Mouse (Mus musculus) CH12.LX (cell line): ENCODE measurements around the gene Tradd. TPM values are rescaled to one million over a fixed set of nuclear protein-coding genes. Genes with fewer than 3 reads are reported as not detected.
A peak's percentile ranks its signal among the peaks of the same experiment; 100 is the strongest.

Experiments
- DNase-seq: peaks from one replicate; pipeline ENCODE4 v3.0.0-alpha.2; 2013; ENCODE audit errors: extremely low read depth
- H3K27ac ChIP-seq: 2 replicates; pipeline ENCODE4 v1.5.1; 2012; ENCODE audit warnings: low read depth, mild to moderate bottlenecking, control low read depth, moderate library complexity; ENCODE audit not compliant: insufficient read depth
- H3K27me3 ChIP-seq: replicated peaks from 2 replicates; pipeline ENCODE3; 2012; ENCODE audit warnings: inconsistent platforms
- H3K36me3 ChIP-seq, 2 experiments: replicated peaks in 1 of 2; 2 replicates each; pipeline versions ENCODE3 to v1.6.1; 2012; ENCODE audit warnings: inconsistent platforms in 1 of 2, low read length in 1 of 2, mild to moderate bottlenecking in 1 of 2, mixed read lengths in 1 of 2, moderate library complexity in 1 of 2; ENCODE audit not compliant: control insufficient read depth in 1 of 2, insufficient read depth in 1 of 2
- H3K4me1 ChIP-seq, 2 experiments: 2 replicates each; pipeline ENCODE4 v1.6.1; 2012; ENCODE audit warnings: inconsistent platforms in 1 of 2, moderate library complexity in 1 of 2; ENCODE audit not compliant: insufficient read depth in 2 of 2, control insufficient read depth in 1 of 2
- H3K4me2 ChIP-seq: 2 replicates; pipeline ENCODE4 v1.6.1; 2012; ENCODE audit warnings: low read depth, mild to moderate bottlenecking, control low read depth; ENCODE audit not compliant: poor library complexity, insufficient read depth, severe bottlenecking
- H3K4me3 ChIP-seq, 3 experiments: fragments of 150-350 bp in 1 of 3; sonication (generic) in 1 of 3; replicated peaks in 1 of 3; 2 replicates each; pipeline versions ENCODE3 to v1.5.1; 2011 to 2012; ENCODE audit warnings: low read depth in 2 of 3, low read length in 2 of 3, mild to moderate bottlenecking in 2 of 3, moderate library complexity in 2 of 3, control low read depth in 1 of 3, improper control_type of control experiment in 1 of 3, inconsistent platforms in 1 of 3, mixed read lengths in 1 of 3; ENCODE audit not compliant: poor library complexity in 1 of 3
- H3K79me2 ChIP-seq: replicated peaks from 2 replicates; pipeline ENCODE4 v1.6.1; 2012; ENCODE audit warnings: mild to moderate bottlenecking, moderate library complexity; ENCODE audit not compliant: control insufficient read depth, poor library complexity, insufficient read depth, severe bottlenecking; ENCODE audit errors: extremely low read depth
- H3K9ac ChIP-seq: 2 replicates; pipeline ENCODE4 v1.6.1; 2012; ENCODE audit warnings: low read depth, mild to moderate bottlenecking, control low read depth, moderate library complexity; ENCODE audit not compliant: insufficient read depth
- H3K9me3 ChIP-seq: replicated peaks from 2 replicates; pipeline ENCODE3; 2012; ENCODE audit warnings: low read length, inconsistent platforms, mixed read lengths
- BHLHE40 ChIP-seq: IDR thresholded peaks from 2 replicates; pipeline ENCODE4 v1.6.1; 2011; ENCODE audit warnings: mild to moderate bottlenecking, low read depth, low read length, improper control_type of control experiment
- CHD1 ChIP-seq: IDR thresholded peaks from 2 replicates; pipeline ENCODE4 v1.6.1; 2012; ENCODE audit warnings: low read depth, low read length, improper control_type of control experiment, inconsistent platforms
- CHD2 ChIP-seq: IDR thresholded peaks from 2 replicates; pipeline ENCODE4 v1.6.1; 2011; ENCODE audit warnings: low read length, improper control_type of control experiment
- CTCF ChIP-seq, 2 experiments: IDR thresholded peaks in 1 of 2; conservative IDR thresholded peaks in 1 of 2; 2 replicates each; pipeline ENCODE4 v1.5.1; 2011 to 2012; ENCODE audit warnings: low read depth in 2 of 2, low read length in 2 of 2, improper control_type of control experiment in 1 of 2, inconsistent platforms in 1 of 2, mild to moderate bottlenecking in 1 of 2, moderate library complexity in 1 of 2
- E2F4 ChIP-seq: IDR thresholded peaks from 2 replicates; pipeline ENCODE4 v1.6.1; 2011; ENCODE audit warnings: low read depth, low read length, improper control_type of control experiment; ENCODE audit not compliant: insufficient replicate concordance
- ELF1 ChIP-seq: IDR thresholded peaks from 2 replicates; pipeline ENCODE4 v1.6.1; 2014; ENCODE audit warnings: low read depth, mild to moderate bottlenecking, inconsistent platforms, low read length, improper control_type of control experiment
- EP300 ChIP-seq: IDR thresholded peaks from 2 replicates; pipeline ENCODE4 v1.6.1; 2011; ENCODE audit warnings: low read length, improper control_type of control experiment
- ETS1 ChIP-seq: conservative IDR thresholded peaks from 2 replicates; pipeline ENCODE4 v1.6.1; 2012; ENCODE audit warnings: low read depth, mild to moderate bottlenecking, inconsistent platforms, low read length, improper control_type of control experiment, moderate library complexity
- GABPA ChIP-seq: IDR thresholded peaks from 2 replicates; pipeline ENCODE4 v1.6.1; 2012; ENCODE audit warnings: low read depth, low read length, improper control_type of control experiment, inconsistent platforms; ENCODE audit not compliant: insufficient replicate concordance
- HCFC1 ChIP-seq: IDR thresholded peaks from 2 replicates; pipeline ENCODE4 v1.6.1; 2012; ENCODE audit warnings: low read depth, mild to moderate bottlenecking, inconsistent platforms, low read length, improper control_type of control experiment
- IRF4 ChIP-seq: IDR thresholded peaks from 2 replicates; pipeline ENCODE4 v1.6.1; 2014; ENCODE audit warnings: low read depth, mild to moderate bottlenecking, inconsistent platforms, low read length, improper control_type of control experiment
- JUN ChIP-seq: IDR thresholded peaks from 2 replicates; pipeline ENCODE4 v1.6.1; 2011; ENCODE audit warnings: low read depth, mild to moderate bottlenecking, low read length, improper control_type of control experiment, moderate library complexity; ENCODE audit not compliant: insufficient read depth
- JUND ChIP-seq: conservative IDR thresholded peaks from 2 replicates; pipeline ENCODE4 v1.6.1; 2011; ENCODE audit warnings: low read depth, low read length, improper control_type of control experiment
- KAT2A ChIP-seq: IDR thresholded peaks from 2 replicates; pipeline ENCODE4 v1.6.1; 2012; ENCODE audit warnings: low read length, improper control_type of control experiment, inconsistent platforms; ENCODE audit not compliant: insufficient replicate concordance
- MAFK ChIP-seq: IDR thresholded peaks from 2 replicates; pipeline ENCODE4 v1.6.1; 2011; ENCODE audit warnings: low read length, improper control_type of control experiment; ENCODE audit not compliant: insufficient replicate concordance
- MAX ChIP-seq: IDR thresholded peaks from 2 replicates; pipeline ENCODE4 v1.6.1; 2011; ENCODE audit warnings: low read length, improper control_type of control experiment
- MAZ ChIP-seq: IDR thresholded peaks from 2 replicates; pipeline ENCODE4 v1.6.1; 2012; ENCODE audit warnings: low read depth, mild to moderate bottlenecking, inconsistent platforms, low read length, improper control_type of control experiment, moderate library complexity
- MEF2A ChIP-seq: IDR thresholded peaks from 2 replicates; pipeline ENCODE4 v1.6.1; 2014; ENCODE audit warnings: low read depth, mild to moderate bottlenecking, inconsistent platforms, low read length, improper control_type of control experiment, borderline replicate concordance
- MXI1 ChIP-seq: IDR thresholded peaks from 2 replicates; pipeline ENCODE4 v1.6.1; 2011; ENCODE audit warnings: mild to moderate bottlenecking, low read depth, low read length, improper control_type of control experiment
- MYC ChIP-seq: IDR thresholded peaks from 2 replicates; pipeline ENCODE4 v1.6.1; 2011; ENCODE audit warnings: low read depth, mild to moderate bottlenecking, improper control_type of control experiment, low read length
- NELFE ChIP-seq: IDR thresholded peaks from 2 replicates; pipeline ENCODE4 v1.6.1; 2011; ENCODE audit warnings: low read depth, low read length, improper control_type of control experiment
- NRF1 ChIP-seq: IDR thresholded peaks from 2 replicates; pipeline ENCODE4 v1.6.1; 2014; ENCODE audit warnings: low read depth, mild to moderate bottlenecking, inconsistent platforms, low read length, improper control_type of control experiment, moderate library complexity
- PAX5 ChIP-seq: IDR thresholded peaks from 2 replicates; pipeline ENCODE4 v1.6.1; 2012; ENCODE audit warnings: low read length, inconsistent platforms, mixed read lengths
- POLR2A ChIP-seq: IDR thresholded peaks from 2 replicates; pipeline ENCODE4 v1.6.1; 2011; ENCODE audit warnings: low read depth, mild to moderate bottlenecking, improper control_type of control experiment, low read length
- POLR2AphosphoS2 ChIP-seq: IDR thresholded peaks from 2 replicates; pipeline ENCODE4 v1.6.1; 2011; ENCODE audit warnings: low read depth, low read length, improper control_type of control experiment
- RAD21 ChIP-seq: IDR thresholded peaks from 2 replicates; pipeline ENCODE4 v1.6.1; 2011; ENCODE audit warnings: low read depth, mild to moderate bottlenecking, low read length, improper control_type of control experiment, moderate library complexity
- RCOR1 ChIP-seq: conservative IDR thresholded peaks from 2 replicates; pipeline ENCODE4 v1.6.1; 2012; ENCODE audit warnings: low read depth, mild to moderate bottlenecking, inconsistent platforms, low read length, improper control_type of control experiment
- SIN3A ChIP-seq: IDR thresholded peaks from 2 replicates; pipeline ENCODE4 v1.6.1; 2012; ENCODE audit warnings: low read length, improper control_type of control experiment, inconsistent platforms
- SMC3 ChIP-seq: IDR thresholded peaks from 2 replicates; pipeline ENCODE4 v1.6.1; 2011; ENCODE audit warnings: low read depth, low read length, improper control_type of control experiment
- TBP ChIP-seq: conservative IDR thresholded peaks from 2 replicates; pipeline ENCODE4 v1.6.1; 2011; ENCODE audit warnings: low read depth, low read length, improper control_type of control experiment
- TCF12 ChIP-seq: IDR thresholded peaks from 2 replicates; pipeline ENCODE4 v1.6.1; 2014; ENCODE audit warnings: low read depth, mild to moderate bottlenecking, inconsistent platforms, low read length, improper control_type of control experiment
- UBTF ChIP-seq: IDR thresholded peaks from 2 replicates; pipeline ENCODE4 v1.6.1; 2012; ENCODE audit warnings: low read depth, mild to moderate bottlenecking, inconsistent platforms, low read length, improper control_type of control experiment, moderate library complexity
- USF1 ChIP-seq: IDR thresholded peaks from 2 replicates; pipeline ENCODE4 v1.6.1; 2014; ENCODE audit warnings: low read depth, mild to moderate bottlenecking, inconsistent platforms, low read length, improper control_type of control experiment
- USF2 ChIP-seq: conservative IDR thresholded peaks from 2 replicates; pipeline ENCODE4 v1.6.1; 2011; ENCODE audit warnings: low read depth, low read length, improper control_type of control experiment
- ZC3H11A ChIP-seq: IDR thresholded peaks from 2 replicates; pipeline ENCODE4 v1.6.1; 2012; ENCODE audit warnings: low read depth, mild to moderate bottlenecking, inconsistent platforms, low read length, improper control_type of control experiment
- ZKSCAN1 ChIP-seq: IDR thresholded peaks from 2 replicates; pipeline ENCODE4 v1.6.1; 2012; ENCODE audit warnings: low read depth, inconsistent platforms, low read length, improper control_type of control experiment, borderline replicate concordance
- ZMIZ1 ChIP-seq: IDR thresholded peaks from 2 replicates; pipeline ENCODE4 v1.6.1; 2012; ENCODE audit warnings: low read depth, mild to moderate bottlenecking, inconsistent platforms, low read length, improper control_type of control experiment
- ZNF384 ChIP-seq: IDR thresholded peaks from 2 replicates; pipeline ENCODE4 v1.6.1; 2012; ENCODE audit warnings: low read depth, low read length, improper control_type of control experiment, inconsistent platforms
- dilution Hi-C: fragments of 300-500 bp; cut with MboI; formaldehyde crosslinking; loops from 2 replicates; pipeline ENCODE4 v1.14.3; 2020; ENCODE audit warnings: low sequenced_read_pairs; ENCODE audit not compliant: extremely low pct_unique_long_range_greater_than_20kb, extremely low pct_ligation_motif_present
- in situ Hi-C: fragments of 300-500 bp; cut with MboI; formaldehyde crosslinking; loops from 3 replicates; pipeline ENCODE4 v1.14.3; 2019; ENCODE audit warnings: low sequenced_read_pairs, low pct_ligation_motif_present, low pct_unique_long_range_greater_than_20kb, mixed read lengths
- polyA plus RNA-seq: library from polyadenylated mRNA; unstranded; fragments of >175 nt; gene quantifications from 2 replicates; pipeline ENCODE4 v1.2.1, GENCODE M21; 2012; ENCODE audit warnings: low read depth; ENCODE audit not compliant: insufficient read length
- total RNA-seq, 2 experiments: library from RNA; depleted of rRNA; stranded (reverse); fragments of 300-350 nt in 1 of 2; fragments of >200 nt in 1 of 2; gene quantifications; 2 replicates each; pipeline ENCODE4 v1.2.3; 2012 to 2014

The Tradd gene
- total and polyA plus RNA-seq, 3 experiments, result 18.6 to 30.8 (median 20.4) TPM

- in situ Hi-C loops (loop anchor here (5.0 kb wide), 1 partner anchor 77 kb away; no protein-coding TSS in a partner anchor), dilution Hi-C loops (no loop called here)
- Histone ChIP-seq H3K9me3 (no peaks in the 10 kb centered on the region), H3K4me1 (peaks cover 3 to 20% of the 10 kb centered on the region in 2 experiments; a peak in 3 of 4 replicates), H3K36me3 (peaks cover 0 to 9% of the 10 kb centered on the region in 2 experiments), H3K79me2 (peaks cover 21% of the 10 kb centered on the region), H3K9ac (peak within 1 kb of the TSS; percentile 88), H3K27me3 (no peaks in the 10 kb centered on the region)
- no peak for TF ChIP-seq MYC
- TF ChIP-seq USF2, result no peak
- TF ChIP-seq CHD1, result no peak
- TF ChIP-seq UBTF, result no peak; the same call in 1 of the 2 replicates
- peak; percentile 47; the same call in 1 of the 2 replicates for TF ChIP-seq IRF4
- no peak for TF ChIP-seq EP300
- TF ChIP-seq PAX5, result no peak
- peak; percentile 88; the same call in 1 of the 2 replicates for TF ChIP-seq KAT2A
- peak; percentile 87 for TF ChIP-seq HCFC1
- no peak for TF ChIP-seq ZC3H11A
- peak; percentile 89 for TF ChIP-seq MXI1
- TF ChIP-seq JUND, result no peak
- no peak for TF ChIP-seq BHLHE40
- TF ChIP-seq MAX, result peak; percentile 53; the same call in 1 of the 2 replicates
- no peak for TF ChIP-seq RAD21
- no peak for TF ChIP-seq MAFK
- no peak for TF ChIP-seq CHD2
- no peak for TF ChIP-seq MAZ
- 0 out of 2 replicates have a peak, but pooled peaks have one; percentile 20 for TF ChIP-seq MEF2A
- TF ChIP-seq NELFE, result peak; percentile 96
- TF ChIP-seq RCOR1, result no peak
- peak; percentile 16; the same call in 1 of the 2 replicates for TF ChIP-seq GABPA
- peak; percentile 99 for TF ChIP-seq POLR2A
- no peak for TF ChIP-seq ZKSCAN1
- TF ChIP-seq E2F4, result no peak
- TF ChIP-seq ZNF384, result no peak
- TF ChIP-seq ZMIZ1, result peak; percentile 81
- peak; percentile 55; the same call in 1 of the 2 replicates for TF ChIP-seq ELF1
- no peak for TF ChIP-seq CTCF (conservative IDR thresholded peaks at IDR 0.05 in 1 of 2, IDR thresholded peaks at IDR 0.05 in 1 of 2; ENCODE audit: low read depth in 2 of 2, low read length in 2 of 2)
- TF ChIP-seq NRF1, result peak; percentile 91
- TF ChIP-seq TCF12, result peak; percentile 92
- TF ChIP-seq JUN, result no peak
- no peak for TF ChIP-seq ETS1
- peak; percentile 83 for TF ChIP-seq TBP
- TF ChIP-seq SMC3, result peak; percentile 16
- TF ChIP-seq POLR2AphosphoS2, result peak; percentile 94; the same call in 1 of the 2 replicates
- TF ChIP-seq SIN3A, result no peak; the same call in 1 of the 2 replicates
- no peak for TF ChIP-seq USF1
- TF ChIP-seq, all 38 proteins: peak for 16
- peak; percentile 91 for DNase-seq
- peak within 1 kb of the TSS; percentile 61 for H3K27ac ChIP-seq
- peak within 1 kb of the TSS; percentile 83 to 99 (median 97) for H3K4me3 ChIP-seq
- peak within 1 kb of the TSS; percentile 78 for H3K4me2 ChIP-seq
Observed at GRCm38 (mm10) chr8:105224413-105225271, 39.8 kb downstream of the Tradd start, which contains the start of gene D230025D16Rik. D230025D16Rik (plus strand) TSS chr8:105225145.
